Mouse (Mus musculus): ENCODE measurements at regions not wholly inside any gene's neighbourhood (a gene's known extent, or its start where the extent isn't known, plus 50 kb on each side); places are given as distances from the start of the nearest gene placed in this dataset.

DNA sequence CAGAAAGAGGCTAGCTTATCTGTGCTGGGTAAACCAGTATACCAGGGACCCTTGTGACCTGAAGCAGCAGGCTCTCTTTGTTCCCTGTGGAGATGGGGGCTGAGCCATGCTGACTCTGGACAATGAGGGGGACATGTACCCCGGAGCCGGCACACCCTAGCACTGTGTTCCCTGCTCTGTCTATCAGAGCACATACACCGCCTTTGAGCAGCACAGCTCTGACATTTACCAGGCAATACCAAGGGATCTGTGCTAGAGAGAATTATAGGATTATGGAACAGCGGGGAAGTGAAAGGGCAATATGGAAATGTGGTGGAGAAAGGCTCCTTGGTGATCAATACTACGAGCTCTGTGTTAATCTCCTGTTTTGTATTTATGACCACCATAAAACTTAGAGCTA is 64.2 kb upstream of the Gm10220 start:
- TF ChIP-seq CTCF (IDR thresholded peaks at IDR 0.05; ENCODE audit: low read depth) (no peak), EP300 (IDR thresholded peaks at IDR 0.05; ENCODE audit: low read depth) (no peak)

Data from heart, postnatal 0 days (tissue).